Mouse (Mus musculus): Measurements from ENCODE around the gene Txk. TPM values are rescaled to one million over a fixed set of nuclear protein-coding genes. Genes with fewer than 3 reads are reported as not detected.

Txk gene
- polyA plus RNA-seq, 1 experiment from 2014 or later: 0.12 TPM

- peak; percentile 57; the same call in 1 of the 2 replicates for ATAC-seq (ENCODE audit: low read depth)
- WGBS: 9% methylated on average over 18 of the region's 18 CpGs
- Histone ChIP-seq H3K9ac (replicated peaks; ENCODE audit: low read depth, low read length) (peak overlapping the region; percentile 44; the same call in 1 of the 2 replicates), H3K27me3 (ENCODE audit: control insufficient read depth, insufficient read depth, low read length) (peaks cover 6% of the 10 kb centered on the region; the same call in 1 of the 2 replicates), H3K27ac (ENCODE audit: low read depth, low read length) (no peak overlapping the region), H3K36me3 (ENCODE audit: control insufficient read depth, insufficient read depth, low read length) (no peaks in the 10 kb centered on the region), H3K4me3 (ENCODE audit: low read depth, low read length) (peak overlapping the region; percentile 41), H3K4me1 (ENCODE audit: control insufficient read depth, insufficient read depth, low read length) (no peaks in the 10 kb centered on the region), H3K9me3 (ENCODE audit: control insufficient read depth, low read length) (no peaks in the 10 kb centered on the region), H3K4me2 (ENCODE audit: low read depth, low read length) (peak overlapping the region; percentile 95)
Observed at GRCm38 (mm10) chr5:72647958-72648595, 104.5 kb downstream of the Txk start.

GRCm38 (mm10) chr5:72647418-72647907 is 105.1 kb downstream of the Txk start, which contains the start of gene Nipal1:
TSS of gene Nipal1 (plus strand) at chr5:72647795.
- Histone ChIP-seq H3K4me2 (ENCODE audit: low read depth, low read length) (peak within 1 kb of the TSS; percentile 95), H3K4me1 (ENCODE audit: control insufficient read depth, insufficient read depth, low read length) (no peaks in the 10 kb centered on the region), H3K36me3 (ENCODE audit: control insufficient read depth, insufficient read depth, low read length) (no peaks in the 10 kb centered on the region), H3K27ac (ENCODE audit: low read depth, low read length) (no peak within 1 kb of the TSS), H3K9me3 (ENCODE audit: control insufficient read depth, low read length) (no peaks in the 10 kb centered on the region), H3K9ac (replicated peaks; ENCODE audit: low read depth, low read length) (peak within 1 kb of the TSS; percentile 44; the same call in 1 of the 2 replicates), H3K27me3 (ENCODE audit: control insufficient read depth, insufficient read depth, low read length) (peaks cover 6% of the 10 kb centered on the region; the same call in 1 of the 2 replicates), H3K4me3 (ENCODE audit: low read depth, low read length) (peak within 1 kb of the TSS; percentile 41)
- WGBS: under 1% methylated on average over 25 of the region's 25 CpGs
- peak; percentile 94 for ATAC-seq (ENCODE audit: low read depth)

GRCm38 (mm10) chr5:72646996-72647395 is 105.6 kb downstream of the Txk start:
- H3K4me2 ChIP-seq (ENCODE audit: low read depth, low read length): peak overlapping the region; percentile 95
- H3K36me3 ChIP-seq (ENCODE audit: control insufficient read depth, insufficient read depth, low read length): no peaks in the 10 kb centered on the region
- no peaks in the 10 kb centered on the region for H3K9me3 ChIP-seq (ENCODE audit: control insufficient read depth, low read length)
- WGBS: 29% methylated on average over 10 of the region's 10 CpGs
- H3K27me3 ChIP-seq (ENCODE audit: control insufficient read depth, insufficient read depth, low read length): peaks cover 6% of the 10 kb centered on the region; the same call in 1 of the 2 replicates
- no peak overlapping the region for H3K27ac ChIP-seq (ENCODE audit: low read depth, low read length)
- H3K4me3 ChIP-seq (ENCODE audit: low read depth, low read length): peak overlapping the region; percentile 41
- no peaks in the 10 kb centered on the region for H3K4me1 ChIP-seq (ENCODE audit: control insufficient read depth, insufficient read depth, low read length)
- ATAC-seq (ENCODE audit: low read depth): 0 out of 2 replicates have a peak, but pooled peaks have one; percentile 28
- 0 out of 2 replicates have a peak overlapping the region, but pooled peaks have one; percentile 44 for H3K9ac ChIP-seq (replicated peaks; ENCODE audit: low read depth, low read length)

GRCm38 (mm10) chr5:72646131-72646530 is 106.4 kb downstream of the Txk start:
- peaks cover 6% of the 10 kb centered on the region; the same call in 1 of the 2 replicates for H3K27me3 ChIP-seq (ENCODE audit: control insufficient read depth, insufficient read depth, low read length)
- no peak for ATAC-seq (ENCODE audit: low read depth)
- 46% methylated on average over 10 of the region's 10 CpGs for WGBS

More at GRCm38 (mm10) chr5:72646131-72646530, 106.4 kb downstream of the Txk start:
- Histone ChIP-seq H3K4me1 (ENCODE audit: control insufficient read depth, insufficient read depth, low read length) (no peaks in the 10 kb centered on the region), H3K9ac (replicated peaks; ENCODE audit: low read depth, low read length) (no peak overlapping the region), H3K27ac (ENCODE audit: low read depth, low read length) (no peak overlapping the region), H3K9me3 (ENCODE audit: control insufficient read depth, low read length) (no peaks in the 10 kb centered on the region), H3K4me2 (ENCODE audit: low read depth, low read length) (no peak overlapping the region), H3K4me3 (ENCODE audit: low read depth, low read length) (no peak overlapping the region), H3K36me3 (ENCODE audit: control insufficient read depth, insufficient read depth, low read length) (no peaks in the 10 kb centered on the region)

Other genes with a start within 250 kb of the Txk start
- 1.2 and 2.4 TPM in 2 replicates for gene Corin, start 248.3 kb downstream of the Txk start, polyA plus RNA-seq (2014; fragmentation: Nextera tagmentation; extraction: Ambion mirVana)
- gene Nfxl1, start 193.1 kb downstream of the Txk start, polyA plus RNA-seq (2014; fragmentation: Nextera tagmentation; extraction: Ambion mirVana): 18.5 and 23.0 TPM in 2 replicates
- 5.9 and 6.9 TPM in 2 replicates for gene Zar1, start 171.5 kb downstream of the Txk start, polyA plus RNA-seq (2014; fragmentation: Nextera tagmentation; extraction: Ambion mirVana)
- gene Gm5868, start 165.2 kb downstream of the Txk start, polyA plus RNA-seq (2014; fragmentation: Nextera tagmentation; extraction: Ambion mirVana): 7.3 TPM in 2 replicates
- gene Cnga1, start 108.5 kb downstream of the Txk start, polyA plus RNA-seq (2014; fragmentation: Nextera tagmentation; extraction: Ambion mirVana): not detected in 2 replicates
- gene Nipal1, start 105.0 kb downstream of the Txk start, polyA plus RNA-seq (2014; fragmentation: Nextera tagmentation; extraction: Ambion mirVana): 0.50 and 1.2 TPM in 2 replicates
- 5.8 and 10.8 TPM in 2 replicates for gene Tec, start 115.7 kb upstream of the Txk start, polyA plus RNA-seq (2014; fragmentation: Nextera tagmentation; extraction: Ambion mirVana)
- gene Slain2, start 161.5 kb upstream of the Txk start, polyA plus RNA-seq (2014; fragmentation: Nextera tagmentation; extraction: Ambion mirVana): 22.3 and 28.9 TPM in 2 replicates
- gene Gm10135, start 221.9 kb upstream of the Txk start, polyA plus RNA-seq (2014; fragmentation: Nextera tagmentation; extraction: Ambion mirVana): not detected in 2 replicates